Mouse (Mus musculus) E14TG2a.4 (cell line): ENCODE data around the gene Acbd3.

ENCODE experiments used
- CTCF ChIP-seq: conservative IDR thresholded peaks from 2 replicates; pipeline ENCODE4 v1.5.1; 2014; ENCODE audit warnings: low read length
- NANOG ChIP-seq: IDR thresholded peaks from 2 replicates; pipeline ENCODE4 v1.6.1; 2014; ENCODE audit warnings: borderline replicate concordance, low read length, mixed read lengths

DNA sequence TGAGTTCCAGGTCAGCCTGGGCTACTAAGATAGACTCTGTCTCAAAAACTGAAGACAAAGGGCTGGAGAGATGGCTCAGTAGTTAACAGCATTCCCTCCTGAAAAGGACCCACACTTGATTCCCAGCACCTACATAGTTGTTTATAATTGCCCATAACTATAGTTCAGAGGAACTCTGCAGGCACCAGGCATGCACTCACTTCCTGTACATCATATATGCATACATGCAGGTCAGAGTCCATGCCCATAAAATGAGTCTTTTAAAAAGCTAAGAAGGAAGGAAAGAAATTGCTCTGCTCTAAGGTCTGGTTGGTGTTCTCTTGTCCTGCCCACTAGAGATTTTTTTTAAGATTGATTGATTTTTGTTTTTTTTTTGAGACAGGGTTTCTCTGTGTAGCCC lies 22.0 kb downstream of the Acbd3 start:
- TF ChIP-seq CTCF, result no peak
- TF ChIP-seq NANOG, result no peak
